Mouse (Mus musculus): ENCODE data around the gene S100a5.
A peak's percentile ranks its signal among the peaks of the same experiment; 100 is the strongest.

Gene S100a5

GRCm38 (mm10) chr3:90625496-90625895 lies 17.2 kb downstream of the S100a5 start:
- no peak for DNase-seq (ENCODE audit: low read depth, low spot score)

GRCm38 (mm10) chr3:90626266-90627021 lies 18.1 kb downstream of the S100a5 start:
- no peak for DNase-seq (ENCODE audit: low read depth, low spot score)

- no peak for DNase-seq (ENCODE audit: low read depth, low spot score)
These were observed 19.0 kb downstream of the S100a5 start for GRCm38 (mm10) chr3:90627366-90627765.

DNA sequence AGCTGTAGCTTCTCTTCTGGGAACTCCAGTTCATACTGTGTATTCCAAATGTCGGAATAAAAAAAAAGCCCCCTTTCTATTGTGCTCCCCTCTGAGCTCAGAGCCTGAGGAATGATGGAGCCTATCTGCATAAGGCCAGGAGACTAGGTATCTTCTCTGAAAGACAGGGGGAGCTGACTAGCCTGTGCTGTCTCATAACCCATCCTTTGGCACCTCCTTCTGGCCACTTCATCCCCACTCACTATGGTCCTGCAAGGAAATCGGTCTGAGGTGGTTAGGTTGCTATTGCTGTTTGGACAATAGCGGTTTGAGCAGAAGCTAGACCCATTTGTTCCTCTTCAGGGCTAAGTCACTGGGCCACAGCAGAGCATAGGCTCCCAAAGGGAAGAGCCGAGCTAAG lies 19.5 kb downstream of the S100a5 start:
- no peak for DNase-seq (ENCODE audit: low read depth, low spot score)

DNA sequence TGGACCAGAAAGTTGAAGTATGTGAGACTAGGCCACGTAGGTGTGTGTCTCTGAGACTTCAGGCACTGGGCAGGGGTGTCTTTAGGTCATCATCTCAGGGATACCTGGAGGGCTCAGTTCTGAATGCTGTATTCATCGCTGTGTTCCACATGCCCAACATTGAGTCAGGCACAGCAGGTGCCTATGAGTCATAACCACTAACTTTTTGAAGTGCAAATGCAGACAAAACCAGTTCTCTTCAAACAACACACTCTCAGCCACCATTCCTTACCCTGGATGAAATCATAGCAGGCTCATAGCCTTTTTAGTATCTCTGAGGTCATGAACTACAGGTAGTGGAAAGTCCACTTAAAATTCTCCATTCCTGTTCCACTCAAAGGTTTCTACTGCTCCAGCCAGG lies 21.0 kb downstream of the S100a5 start:
- no peak for DNase-seq (ENCODE audit: low read depth, low spot score)

DNA sequence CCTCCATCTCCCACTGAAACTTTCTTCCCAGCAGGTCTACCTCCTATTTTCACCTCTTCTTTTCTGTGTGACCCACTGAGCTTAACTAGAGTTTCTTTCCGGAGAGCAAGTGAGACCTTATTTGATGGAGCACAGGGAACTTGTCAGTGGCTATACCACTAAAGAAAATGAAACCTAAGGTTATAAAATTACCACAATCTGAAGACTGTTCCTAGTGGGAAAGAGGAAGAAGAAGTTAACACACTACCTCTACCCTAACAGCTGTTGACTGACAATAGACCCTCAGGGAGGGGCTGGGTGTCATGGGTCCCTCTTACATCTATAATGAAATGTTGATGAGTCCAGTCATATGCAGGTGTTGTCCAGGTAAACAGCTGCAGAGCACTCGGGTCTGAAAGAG lies 23.7 kb downstream of the S100a5 start:
- DNase-seq (ENCODE audit: low read depth, low spot score): no peak

GRCm38 (mm10) chr3:90638511-90639275 lies 30.4 kb downstream of the S100a5 start:
- no peak for DNase-seq (ENCODE audit: low read depth, low spot score)

GRCm38 (mm10) chr3:90639511-90640154 lies 31.3 kb downstream of the S100a5 start:
- peak; percentile 51 for DNase-seq (ENCODE audit: low read depth, low spot score)

DNA sequence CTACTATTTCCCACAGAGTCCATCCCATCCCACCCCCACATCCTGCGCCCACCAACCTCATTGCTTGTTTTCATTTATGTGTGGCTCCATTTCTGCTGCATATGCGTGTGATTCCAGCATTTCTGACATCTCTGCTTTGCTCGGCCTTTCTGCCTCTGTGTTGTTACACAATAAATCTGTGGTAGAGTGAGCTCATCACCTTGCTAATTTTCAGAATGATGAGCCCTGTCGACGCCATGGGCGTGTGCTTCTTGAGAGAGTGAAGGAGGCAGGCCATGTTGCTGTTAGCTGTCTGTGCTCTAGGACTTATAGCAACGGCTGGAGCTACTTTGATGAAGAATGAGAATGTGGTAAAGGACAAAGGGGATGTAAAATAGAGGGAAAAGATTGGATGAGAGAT lies 32.7 kb downstream of the S100a5 start:
- DNase-seq (ENCODE audit: low read depth, low spot score): no peak

- DNase-seq (ENCODE audit: low read depth, low spot score): peak; percentile 47
These were observed 35.9 kb downstream of the S100a5 start for GRCm38 (mm10) chr3:90644220-90644619.

GRCm38 (mm10) chr3:90647291-90647690 lies 39.0 kb downstream of the S100a5 start:
- no peak for DNase-seq (ENCODE audit: low read depth, low spot score)

DNA sequence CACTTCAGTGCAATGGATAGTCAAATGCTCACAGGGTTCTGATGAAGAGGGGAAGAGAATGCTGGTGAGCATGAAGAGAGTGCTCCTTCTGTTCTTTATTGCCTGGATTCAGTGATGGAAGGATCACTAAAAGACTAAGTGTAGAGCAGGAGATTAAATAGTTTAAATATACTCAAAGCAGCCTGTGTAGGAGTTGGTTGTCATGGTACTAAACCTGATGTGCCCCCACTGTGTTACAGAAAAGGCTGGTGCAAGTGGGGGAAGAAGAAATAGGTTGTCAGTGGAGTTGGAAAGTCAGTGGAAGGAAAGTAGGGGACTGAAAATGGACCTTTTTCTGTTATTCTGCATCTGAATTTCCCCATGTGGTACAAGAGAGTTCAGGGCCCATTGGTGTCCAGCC lies 40.7 kb downstream of the S100a5 start:
- no peak for DNase-seq (ENCODE audit: low read depth, low spot score)

GRCm38 (mm10) chr3:90649832-90650231 lies 41.5 kb downstream of the S100a5 start:
- no peak for DNase-seq (ENCODE audit: low read depth, low spot score)

DNA sequence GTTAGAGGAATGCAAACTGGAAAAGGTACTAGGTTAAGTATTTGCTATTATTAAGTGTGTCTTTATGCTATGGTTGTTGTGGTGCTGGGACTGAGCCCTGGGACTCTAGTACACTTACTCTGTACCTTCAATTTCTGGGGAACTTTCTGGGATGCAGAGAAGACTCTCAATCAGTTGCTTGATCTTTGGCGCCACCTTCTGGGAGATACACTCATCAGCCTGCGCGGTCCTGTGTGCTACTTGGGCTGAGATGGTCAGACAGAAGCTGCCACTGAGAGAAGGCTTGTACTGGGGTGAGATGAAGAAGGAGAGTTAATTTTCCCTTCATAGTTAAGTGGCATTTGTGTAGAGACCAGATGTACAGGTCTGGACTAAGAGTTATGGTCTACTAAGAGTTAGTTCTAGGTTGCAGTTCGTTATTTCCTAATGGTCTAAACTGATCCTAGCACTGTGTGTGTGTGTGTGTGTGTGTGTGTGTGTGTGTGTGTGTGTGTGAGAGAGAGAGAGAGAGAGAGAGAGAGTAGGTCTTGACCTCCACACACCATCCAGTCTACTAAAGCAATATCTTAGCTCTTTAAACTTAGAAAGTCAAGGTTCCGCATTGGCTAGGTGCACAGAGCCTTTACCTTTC lies 44.7 kb downstream of the S100a5 start:
- peak; percentile 51 for DNase-seq (ENCODE audit: low read depth, low spot score)

DNA sequence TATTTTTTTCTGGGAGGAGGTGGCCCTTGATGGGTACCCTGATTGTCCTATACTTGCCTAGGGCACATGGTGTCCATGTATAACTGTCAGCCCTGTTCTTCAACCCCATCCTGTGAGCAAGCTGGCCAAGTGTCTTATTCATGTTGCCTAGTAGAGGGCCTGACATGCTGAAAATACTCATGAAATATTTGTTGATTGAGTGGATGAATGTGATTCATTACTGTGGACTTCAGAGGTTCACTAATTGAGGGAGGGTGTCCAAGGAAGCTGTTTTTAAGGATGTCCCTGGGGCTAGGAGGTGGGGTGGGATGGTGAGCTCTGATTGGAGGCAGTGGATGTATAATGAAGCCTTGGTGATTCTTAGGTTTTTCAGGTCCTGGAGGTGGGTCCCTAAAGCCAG lies 45.4 kb downstream of the S100a5 start, which contains the start of gene S100a7a:
Gene S100a7a, plus strand, starts transcription at position 301 of the 400 bp plus-strand sequence.
- no peak for DNase-seq (ENCODE audit: low read depth, low spot score)

DNA sequence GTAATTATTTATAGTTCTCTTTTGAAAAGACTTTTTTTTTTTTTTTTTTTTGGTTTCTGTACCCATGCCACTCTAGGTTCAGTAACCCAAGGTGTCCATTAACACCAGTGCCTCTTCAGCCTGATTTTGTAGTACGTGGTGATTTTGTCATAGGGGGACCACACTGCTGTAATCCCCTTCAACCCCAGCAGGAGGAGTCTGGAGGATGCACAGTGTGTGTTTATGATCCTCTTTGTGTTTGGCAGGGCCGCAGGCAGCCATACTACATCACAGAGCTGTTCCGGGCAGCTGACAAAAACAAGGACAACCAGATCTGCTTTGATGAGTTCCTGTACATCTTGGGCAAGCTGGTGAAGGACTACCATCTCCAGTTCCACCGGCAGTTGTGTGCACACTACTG lies 49.1 kb downstream of the S100a5 start:
- peak; percentile 15 for DNase-seq (ENCODE audit: low read depth, low spot score)

- no peak for DNase-seq (ENCODE audit: low read depth, low spot score)
These were observed 51.2 kb downstream of the S100a5 start for GRCm38 (mm10) chr3:90659364-90660044.
